Mouse (Mus musculus) heart, postnatal 25 days (tissue): ENCODE results near the gene Atox1. TPM values are rescaled to one million over a fixed set of nuclear protein-coding genes. Genes with fewer than 3 reads are reported as not detected.

Experiments
- DNase-seq: peaks from one replicate; pipeline ENCODE4 v3.0.0; 2022; ENCODE audit warnings: low spot score
- intact Hi-C: fragments of 180-260 bp; cut with DNase I; formaldehyde crosslinking; loops from one replicate; pipeline ENCODE4 v1.15.1; 2025
- total RNA-seq, 2 experiments: library from RNA; stranded (reverse); gene quantifications; 2 replicates each; pipeline ENCODE4 v1.2.3; 2021

The Atox1 gene
- total RNA-seq, result 100 to 1,000 TPM; 113 to 124 TPM

GRCm38 (mm10) chr11:55461019-55461645 is at the start of gene Atox1:
TSS of gene Atox1 (minus strand) at chr11:55461239.
- intact Hi-C loops, result no loop called here

GRCm38 (mm10) chr11:55505485-55505884 is 44.4 kb upstream of the Atox1 start:
- intact Hi-C loops, result no loop called here

More at GRCm38 (mm10) chr11:55461019-55461645, at the start of gene Atox1:
- peak; percentile 95 for DNase-seq

GRCm38 (mm10) chr11:55502886-55503285 is 41.8 kb upstream of the Atox1 start:
- no peak for DNase-seq
- intact Hi-C loops, result no loop called here

More at GRCm38 (mm10) chr11:55505485-55505884, 44.4 kb upstream of the Atox1 start:
- no peak for DNase-seq

GRCm38 (mm10) chr11:55501955-55502531 is 41.0 kb upstream of the Atox1 start:
- intact Hi-C loops, result no loop called here

GRCm38 (mm10) chr11:55497885-55498284 is 36.8 kb upstream of the Atox1 start:
- intact Hi-C loops, result no loop called here
- DNase-seq, result no peak

More at GRCm38 (mm10) chr11:55501955-55502531, 41.0 kb upstream of the Atox1 start:
- no peak for DNase-seq

- DNase-seq, result no peak
- intact Hi-C loops, result no loop called here
Observed at GRCm38 (mm10) chr11:55496158-55496557, 35.1 kb upstream of the Atox1 start.

- intact Hi-C loops, result no loop called here
Observed at GRCm38 (mm10) chr11:55485443-55485842, 24.4 kb upstream of the Atox1 start.

GRCm38 (mm10) chr11:55473219-55473618 is 12.2 kb upstream of the Atox1 start:
- no peak for DNase-seq
- intact Hi-C loops, result no loop called here

More at GRCm38 (mm10) chr11:55485443-55485842, 24.4 kb upstream of the Atox1 start:
- DNase-seq, result no peak

- DNase-seq, result no peak
- intact Hi-C loops, result no loop called here
Observed at GRCm38 (mm10) chr11:55471467-55471866, 10.4 kb upstream of the Atox1 start.

GRCm38 (mm10) chr11:55470761-55471160 is 9.7 kb upstream of the Atox1 start:
- intact Hi-C loops, result no loop called here
- DNase-seq, result no peak

GRCm38 (mm10) chr11:55469923-55470691 is 9.1 kb upstream of the Atox1 start:
- no peak for DNase-seq
- intact Hi-C loops, result no loop called here

GRCm38 (mm10) chr11:55469048-55469843 is 8.2 kb upstream of the Atox1 start, which contains the start of gene G3bp1:
TSS of gene G3bp1 (plus strand) at chr11:55469685.
- intact Hi-C loops, result no loop called here
- peak; percentile 100 for DNase-seq

- DNase-seq, result no peak
- intact Hi-C loops, result no loop called here
Observed at GRCm38 (mm10) chr11:55468611-55469047, 7.6 kb upstream of the Atox1 start.

GRCm38 (mm10) chr11:55468012-55468411 is 7.0 kb upstream of the Atox1 start:
- DNase-seq, result peak; percentile 22
- intact Hi-C loops, result no loop called here

GRCm38 (mm10) chr11:55465177-55465576 is 4.1 kb upstream of the Atox1 start:
- intact Hi-C loops, result no loop called here

GRCm38 (mm10) chr11:55464707-55465106 is 3.7 kb upstream of the Atox1 start:
- intact Hi-C loops, result no loop called here
- DNase-seq, result no peak

More at GRCm38 (mm10) chr11:55465177-55465576, 4.1 kb upstream of the Atox1 start:
- DNase-seq, result no peak

GRCm38 (mm10) chr11:55462149-55462548 is 1.1 kb upstream of the Atox1 start:
- no peak for DNase-seq
- intact Hi-C loops, result no loop called here

- peak; percentile 9 for DNase-seq
- intact Hi-C loops, result no loop called here
Observed at GRCm38 (mm10) chr11:55460559-55461018, 450 bp downstream of the Atox1 start.

GRCm38 (mm10) chr11:55459850-55460558 is 1.0 kb downstream of the Atox1 start:
- no peak for DNase-seq
- intact Hi-C loops, result no loop called here
